Comparison of ENCODE assay signal across 8 mouse cellular contexts in the genomic region with DNA sequence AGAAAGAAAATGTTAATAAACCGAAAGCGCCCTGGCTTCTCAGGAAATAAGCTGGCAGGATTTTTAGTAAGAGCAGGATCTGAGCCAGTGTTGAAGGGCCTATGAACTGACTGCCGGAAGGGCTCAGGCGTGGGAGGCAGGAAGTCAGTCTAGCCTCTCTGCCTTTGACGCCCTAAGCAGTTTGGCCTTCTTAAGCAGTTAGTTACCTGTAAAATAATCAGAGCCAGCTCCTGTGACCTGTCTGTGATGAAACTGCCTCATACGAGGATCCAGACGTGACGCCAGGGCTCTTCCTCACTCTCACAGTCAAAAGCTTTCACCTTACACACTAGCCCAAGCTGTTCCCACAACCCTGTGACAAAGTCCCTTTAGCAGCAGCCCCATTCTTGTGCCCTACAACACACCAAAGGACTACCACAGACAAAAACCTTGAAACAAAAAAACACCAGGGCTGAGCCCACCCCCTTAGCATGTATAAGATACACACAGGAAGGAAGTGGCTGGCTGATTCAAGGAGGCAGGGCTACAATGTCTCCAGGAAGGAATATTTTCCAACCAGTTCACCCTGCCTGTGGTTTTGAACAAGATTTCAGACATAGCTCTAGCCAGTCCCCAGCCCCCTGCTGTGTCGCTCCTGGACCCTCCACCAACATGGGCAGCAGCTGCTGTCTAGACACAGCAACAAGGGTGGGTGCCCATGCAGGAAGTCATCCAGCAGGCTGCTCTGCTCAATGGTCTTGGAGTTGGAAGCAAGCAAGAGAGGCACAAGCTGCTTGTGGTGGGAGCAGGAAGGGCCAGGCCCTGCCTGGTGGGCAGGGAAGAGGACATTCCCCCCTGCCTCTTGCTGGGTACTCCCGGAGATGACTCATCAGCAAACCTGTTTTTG.
DNase-seq lines count a peak whose midpoint lies in the region; ATAC-seq lines count a peak whose summit lies in the region.

No protein-coding gene starts in this region.

- peak; percentile 41 to 48 for DNase-seq in cerebellum, postnatal 25 days
- no peak for DNase-seq in embryonic facial prominence, embryonic 10.5 days (ENCODE audit: low spot score)
- DNase-seq in hindbrain, embryonic 11.5 days (ENCODE audit: low spot score), result no peak
- DNase-seq in lung, adult 18-20 months, result peak; percentile 42 to 58
- peak; percentile 51 for DNase-seq in thymus, postnatal 0 days (ENCODE audit: low spot score)
- DNase-seq in cerebellum, adult 9-11 months, result no peak
- no peak for DNase-seq in urinary bladder, postnatal 25 days (ENCODE audit: low spot score)

- peak overlapping the region; percentile 51 for H3K27ac ChIP-seq in embryonic facial prominence, embryonic 10.5 days (replicated peaks)
- no peak overlapping the region for H3K27ac ChIP-seq in hindbrain, embryonic 11.5 days (ENCODE audit: low read depth, low read length)

- H3K9me3 ChIP-seq in embryonic facial prominence, embryonic 10.5 days, result no peaks in the 10 kb centered on the region
- no peaks in the 10 kb centered on the region for H3K9me3 ChIP-seq in hindbrain, embryonic 11.5 days (ENCODE audit: control insufficient read depth, low read length)

- H3K27me3 ChIP-seq in embryonic facial prominence, embryonic 10.5 days (replicated peaks; ENCODE audit: low read depth, poor library complexity, severe bottlenecking), result no peaks in the 10 kb centered on the region
- no peaks in the 10 kb centered on the region for H3K27me3 ChIP-seq in hindbrain, embryonic 11.5 days (ENCODE audit: control insufficient read depth, insufficient read depth, low read length)

- H3K4me3 ChIP-seq in embryonic facial prominence, embryonic 10.5 days, result no peak overlapping the region
- no peak overlapping the region for H3K4me3 ChIP-seq in hindbrain, embryonic 11.5 days (ENCODE audit: low read depth, low read length)

- ATAC-seq in cerebellum, adult (ENCODE audit: insufficient number of reproducible peaks, low FRiP score, low TSS enrichment), result no peak
- 0 out of 2 replicates have a peak, but pooled peaks have one; percentile 40 for ATAC-seq in hindbrain, embryonic 11.5 days (ENCODE audit: low FRiP score)

- peaks cover 2% of the 10 kb centered on the region; the same call in 1 of the 2 replicates for H3K4me1 ChIP-seq in embryonic facial prominence, embryonic 10.5 days
- H3K4me1 ChIP-seq in hindbrain, embryonic 11.5 days (replicated peaks; ENCODE audit: control insufficient read depth, insufficient read depth, low read length), result no peaks in the 10 kb centered on the region

- H3K9ac ChIP-seq in hindbrain, embryonic 11.5 days (ENCODE audit: low read depth, low read length), result no peak overlapping the region

- no peaks in the 10 kb centered on the region for H3K36me3 ChIP-seq in embryonic facial prominence, embryonic 10.5 days (replicated peaks)
- no peaks in the 10 kb centered on the region for H3K36me3 ChIP-seq in hindbrain, embryonic 11.5 days (ENCODE audit: control insufficient read depth, insufficient read depth, low read length)

- WGBS in embryonic facial prominence, embryonic 10.5 days, result 80% methylated on average over 10 of the region's 10 CpGs
- WGBS in hindbrain, embryonic 11.5 days, result 80% methylated on average over 10 of the region's 10 CpGs

- H3K4me2 ChIP-seq in hindbrain, embryonic 11.5 days (replicated peaks; ENCODE audit: low read depth, low read length), result no peak overlapping the region

Comparison
In these comparisons a context has a peak if more than half of its experiments do, and no peak if none do; other contexts are left out.
1. DNase-seq: peak in cerebellum, postnatal 25 days (2 of 2), lung, adult 18-20 months (2 of 2) and thymus, postnatal 0 days (single experiment); none in embryonic facial prominence, embryonic 10.5 days (single experiment), hindbrain, embryonic 11.5 days (single experiment), cerebellum, adult 9-11 months (single experiment) and urinary bladder, postnatal 25 days (single experiment).